Mouse (Mus musculus) forebrain, embryonic 15.5 days (tissue): ENCODE measurements at regions not wholly inside any gene's neighbourhood (a gene's known extent, or its start where the extent isn't known, plus 50 kb on each side); places are given as distances from the start of the nearest gene placed in this dataset.

ENCODE experiments used
- ATAC-seq: fragments of 200-750 bp; cut with Nextera tagmentation; replicated peaks from 2 replicates; pipeline ENCODE4 v1.8.0; 2017; ENCODE audit warnings: mild to moderate bottlenecking, moderate TSS enrichment, moderate library complexity
- H3K27ac ChIP-seq: fragments of 300-500 bp; sonication (generic); replicated peaks from 2 replicates; pipeline ENCODE4 v1.5.1; 2015; ENCODE audit warnings: mild to moderate bottlenecking, inconsistent platforms
- H3K27me3 ChIP-seq: fragments of 300-500 bp; sonication (generic); 2 replicates; pipeline ENCODE4 v1.6.1; 2015; ENCODE audit warnings: inconsistent platforms
- H3K36me3 ChIP-seq: fragments of 300-500 bp; sonication (generic); 2 replicates; pipeline ENCODE4 v1.6.1; 2015; ENCODE audit warnings: mild to moderate bottlenecking, inconsistent platforms
- H3K4me1 ChIP-seq: fragments of 300-500 bp; sonication (generic); 2 replicates; pipeline ENCODE4 v1.6.1; 2015; ENCODE audit warnings: inconsistent platforms
- H3K4me2 ChIP-seq: fragments of 300-500 bp; sonication (generic); replicated peaks from 2 replicates; pipeline ENCODE4 v1.6.1; 2015; ENCODE audit warnings: mild to moderate bottlenecking, inconsistent platforms
- H3K4me3 ChIP-seq: fragments of 300-500 bp; sonication (generic); 2 replicates; pipeline ENCODE4 v1.5.1; 2015; ENCODE audit warnings: mild to moderate bottlenecking, inconsistent platforms
- H3K9ac ChIP-seq: fragments of 300-500 bp; sonication (generic); replicated peaks from 2 replicates; pipeline ENCODE4 v1.6.1; 2015; ENCODE audit warnings: mild to moderate bottlenecking, inconsistent platforms
- H3K9me3 ChIP-seq: fragments of 300-500 bp; sonication (generic); 2 replicates; pipeline ENCODE4 v1.6.1; 2016; ENCODE audit warnings: inconsistent platforms
- WGBS: fragments of 180-500 bp; shearing (Covaris S2); methylation state at CpG from one replicate; pipeline ENCODE4 v1.1.7; 2015; ENCODE audit warnings: mixed read lengths; 5-methylcytosine and 5-hydroxymethylcytosine counted together

DNA sequence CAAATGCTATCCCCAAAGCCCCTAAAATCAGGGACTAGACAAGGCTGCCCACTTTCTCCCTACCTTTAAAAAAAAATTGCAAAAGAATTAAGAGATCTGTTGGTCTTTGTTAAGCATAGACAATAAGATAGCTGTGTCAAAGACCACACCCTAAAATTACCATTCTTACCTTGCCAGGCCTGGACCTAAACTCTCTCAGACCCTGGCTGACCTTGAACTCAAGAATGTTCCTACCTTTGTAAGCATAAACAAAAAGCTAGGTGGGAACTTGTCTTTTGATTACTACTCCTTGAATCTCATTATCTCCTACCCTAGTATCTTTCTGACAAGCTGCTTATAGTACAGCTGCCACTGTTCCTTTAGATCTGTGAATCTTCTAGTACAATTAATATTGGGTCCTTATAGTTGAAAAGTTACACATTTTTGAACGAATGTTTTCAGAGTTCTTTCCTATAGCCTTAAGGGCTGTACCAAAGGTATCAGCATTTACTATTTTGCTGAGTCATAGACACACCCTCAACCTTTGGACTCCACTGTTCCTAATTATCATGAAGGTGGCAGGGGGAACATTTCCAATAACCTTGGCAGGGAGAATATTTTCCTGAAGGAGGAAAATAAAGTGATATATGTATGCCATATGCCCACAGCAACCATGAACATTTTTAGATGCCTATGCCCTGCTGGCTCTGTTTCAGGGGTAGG lies 264.5 kb upstream of the Alcam start:
- Histone ChIP-seq H3K9me3 (no peaks in the 10 kb centered on the region), H3K36me3 (no peaks in the 10 kb centered on the region), H3K27ac (no peak overlapping the region), H3K4me1 (no peaks in the 10 kb centered on the region), H3K4me3 (no peak overlapping the region), H3K9ac (no peak overlapping the region), H3K27me3 (no peaks in the 10 kb centered on the region), H3K4me2 (no peak overlapping the region)
- 85% methylated on average over 1 of the region's 1 CpGs for WGBS
- no peak for ATAC-seq

DNA sequence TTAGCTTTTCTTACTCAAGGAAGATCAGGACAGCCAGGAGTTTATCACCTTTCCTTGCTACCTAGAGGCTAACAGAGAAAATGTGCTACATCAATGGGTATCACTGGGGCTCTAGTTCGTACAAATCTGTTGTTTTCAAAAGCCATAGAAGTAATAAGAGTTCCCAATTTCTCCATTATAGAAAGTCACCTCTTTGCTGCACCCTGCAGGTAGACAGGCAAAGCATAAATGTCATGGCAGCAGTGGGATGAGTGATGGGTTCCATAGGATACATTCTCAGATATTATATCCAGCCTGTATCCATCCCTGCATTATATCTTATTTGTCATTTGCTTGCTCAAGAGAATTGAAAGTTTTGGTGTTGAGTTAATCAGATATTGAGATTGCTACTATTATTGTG lies 236.4 kb upstream of the Alcam start:
- no peaks in the 10 kb centered on the region for H3K27me3 ChIP-seq
- H3K4me2 ChIP-seq = no peak overlapping the region
- no peak overlapping the region for H3K4me3 ChIP-seq
- no peak overlapping the region for H3K27ac ChIP-seq
- H3K9me3 ChIP-seq = no peaks in the 10 kb centered on the region
- 82% methylated on average over 1 of the region's 1 CpGs for WGBS
- no peak for ATAC-seq
- no peaks in the 10 kb centered on the region for H3K36me3 ChIP-seq
- H3K4me1 ChIP-seq = no peaks in the 10 kb centered on the region
- H3K9ac ChIP-seq = no peak overlapping the region

DNA sequence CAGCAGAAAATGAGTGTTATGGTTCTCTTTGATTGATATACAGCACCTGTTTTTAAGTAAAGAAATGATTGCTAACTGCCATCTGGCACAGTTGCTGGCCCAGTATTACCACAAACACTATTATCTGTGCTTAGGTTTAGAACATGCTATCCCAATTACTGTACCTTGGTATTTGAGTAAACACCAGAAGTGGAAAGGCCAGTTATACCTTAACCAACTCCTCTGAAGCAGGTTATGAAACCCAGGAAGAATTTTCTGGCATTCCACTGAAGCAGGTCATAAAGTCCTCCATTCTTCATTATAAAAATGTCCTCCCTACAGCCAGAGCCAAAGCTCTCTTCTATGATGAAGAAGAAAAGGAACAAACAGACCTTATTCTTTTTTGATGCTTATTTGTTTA lies 201.0 kb upstream of the Alcam start:
- Histone ChIP-seq H3K4me3 (no peak overlapping the region), H3K27me3 (no peaks in the 10 kb centered on the region), H3K9ac (no peak overlapping the region), H3K27ac (no peak overlapping the region), H3K36me3 (no peaks in the 10 kb centered on the region), H3K9me3 (no peaks in the 10 kb centered on the region), H3K4me1 (no peaks in the 10 kb centered on the region), H3K4me2 (no peak overlapping the region)
- ATAC-seq = no peak
